Mouse (Mus musculus): ENCODE results near the gene Stxbp5l.
"Not testable (repeated sequence)": the region's sequence is repeated elsewhere in the genome, so short reads cannot be mapped to it uniquely, and the experiment has no call there.

The Stxbp5l gene

DNA sequence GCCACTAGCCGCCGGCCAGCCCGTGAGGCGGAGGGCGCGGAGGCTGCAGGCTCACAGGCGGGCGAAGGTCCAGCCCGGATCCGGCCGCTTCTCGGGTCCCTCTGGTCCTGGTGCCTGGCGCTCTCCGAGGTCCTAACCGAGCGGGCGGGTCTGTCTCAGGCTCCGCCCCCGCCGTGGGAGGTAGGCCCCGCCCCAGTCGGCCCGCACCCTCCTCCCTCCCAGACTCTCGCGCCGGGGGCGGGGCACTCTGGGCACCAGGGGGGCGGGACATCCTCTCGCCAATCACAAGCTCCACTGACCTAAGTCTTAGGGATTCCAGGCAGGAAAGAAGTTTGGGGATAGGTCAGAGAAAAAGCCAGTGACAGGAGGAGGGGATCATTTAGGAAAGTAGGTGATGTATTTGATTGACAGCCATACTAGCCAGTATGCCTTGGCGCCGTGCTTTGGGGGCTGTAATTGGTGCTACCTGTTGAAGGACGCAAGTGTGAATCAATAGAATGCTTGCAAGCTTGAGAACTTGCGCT is at the start of gene Stxbp5l:
Gene Stxbp5l, minus strand, starts transcription at position 142 of the 524 bp plus-strand sequence.
- DNase-seq: peak; percentile 94

DNA sequence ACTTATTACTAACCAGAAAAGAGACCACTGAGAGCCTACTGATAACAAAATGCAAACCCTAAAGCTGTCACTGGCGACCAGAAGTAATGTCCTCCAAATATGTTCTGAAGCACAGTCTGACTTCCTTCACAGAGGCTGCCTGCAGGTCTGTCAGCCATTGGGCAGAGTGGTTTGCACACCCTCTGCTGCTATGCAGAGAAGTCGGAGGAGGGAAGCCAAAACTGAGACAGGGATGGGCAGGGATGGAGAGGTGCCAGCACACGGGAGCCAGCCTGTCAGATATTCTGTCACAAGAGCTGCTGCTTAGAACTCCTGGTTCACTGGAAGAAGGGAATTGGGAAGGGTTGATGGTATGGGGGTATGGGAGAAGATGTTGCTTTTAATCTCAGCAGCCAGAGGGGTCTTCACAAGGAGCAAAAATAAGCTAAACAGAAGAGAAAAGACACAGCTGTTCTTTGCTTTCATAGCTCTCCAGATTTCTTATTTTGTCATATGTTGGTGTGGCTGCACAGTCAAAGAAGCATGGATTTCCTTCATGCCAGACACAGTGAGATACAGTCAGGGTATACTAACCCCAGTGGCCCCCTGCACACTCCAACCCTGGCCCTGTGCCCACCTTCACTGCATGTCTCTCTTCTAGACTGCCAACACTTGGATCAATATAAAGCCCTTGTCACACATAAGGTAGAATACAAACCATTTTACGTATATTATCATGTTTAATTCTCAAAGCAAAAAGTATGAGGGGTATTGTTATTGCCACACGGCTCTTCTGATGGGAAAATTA is 48.8 kb upstream of the Stxbp5l start:
- DNase-seq: no peak

DNA sequence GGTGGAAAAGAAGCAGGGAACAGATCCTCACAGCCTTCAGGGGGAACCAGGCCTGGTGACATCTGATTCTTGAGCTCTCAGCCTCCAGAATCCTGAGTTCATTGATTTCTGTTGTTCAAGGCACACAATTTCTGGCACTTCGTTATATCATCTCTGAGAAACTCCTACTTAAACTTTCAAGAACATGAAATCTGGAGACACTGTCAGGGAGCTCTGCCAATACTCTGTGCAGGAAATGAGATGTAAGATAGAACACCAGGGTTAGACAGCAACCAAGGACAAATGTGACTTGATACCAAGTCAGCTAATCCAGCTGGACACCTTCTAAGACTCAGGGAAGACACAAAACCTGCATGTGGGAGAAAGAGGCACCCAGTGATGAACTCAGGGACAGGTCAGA is 40.7 kb upstream of the Stxbp5l start:
- no peak for DNase-seq

DNA sequence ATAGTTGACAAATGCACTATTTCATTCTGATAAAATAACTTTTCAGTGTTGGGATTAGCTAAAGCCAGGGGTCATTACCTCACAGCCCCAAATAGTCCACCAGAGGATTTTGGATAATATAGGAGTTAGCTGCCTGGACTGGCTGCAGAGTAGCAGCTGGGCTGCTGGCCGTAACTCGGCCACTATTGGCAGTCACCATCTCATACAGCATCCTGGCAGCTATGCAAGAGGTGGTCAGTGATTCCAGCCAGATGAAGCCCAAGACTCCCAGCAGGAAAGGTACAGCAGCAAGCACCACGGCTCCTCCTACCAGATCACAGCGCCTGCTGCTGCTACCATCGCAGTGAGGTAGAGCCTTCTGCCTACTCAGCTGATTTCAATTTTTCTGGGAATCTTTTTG is 38.1 kb upstream of the Stxbp5l start:
- no peak for DNase-seq

DNA sequence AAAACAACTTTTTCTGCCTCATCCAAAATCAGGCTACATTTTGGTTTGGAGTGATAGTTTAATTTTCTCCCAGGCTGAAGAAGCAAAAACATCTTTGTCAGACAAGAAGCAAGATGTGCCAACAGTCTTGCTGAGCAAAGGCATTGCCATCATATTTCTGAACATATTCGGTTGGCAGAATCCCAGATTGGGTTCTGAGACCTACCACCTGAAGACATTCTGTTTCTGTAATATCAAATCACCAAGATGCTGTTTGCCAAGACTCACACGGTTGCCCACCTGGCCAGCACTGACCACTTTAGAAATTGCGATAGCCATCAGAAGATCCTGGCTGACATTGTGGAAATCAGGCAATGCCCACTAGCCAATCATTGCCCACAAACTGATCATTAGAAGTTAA is 37.1 kb upstream of the Stxbp5l start:
- no peak for DNase-seq

DNA sequence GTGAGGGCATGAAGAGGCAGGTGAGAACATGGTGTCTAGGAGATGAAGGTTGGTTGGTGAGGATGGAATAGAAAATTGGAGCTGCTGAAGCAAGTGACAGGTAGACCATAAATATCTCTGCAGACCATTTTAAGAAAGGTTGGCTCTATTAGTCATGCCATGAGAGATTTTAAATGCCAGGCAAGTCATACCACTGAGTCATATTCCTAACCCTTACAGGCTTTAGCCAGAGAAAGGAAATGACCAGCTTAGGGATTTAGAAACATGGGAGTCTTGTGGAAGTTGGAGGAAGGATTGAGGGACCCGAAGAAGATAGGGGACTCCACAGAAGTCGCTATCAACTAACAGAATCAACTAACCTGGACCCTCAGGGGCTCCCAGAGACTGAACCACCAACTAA is 35.8 kb upstream of the Stxbp5l start:
- DNase-seq: no peak

DNA sequence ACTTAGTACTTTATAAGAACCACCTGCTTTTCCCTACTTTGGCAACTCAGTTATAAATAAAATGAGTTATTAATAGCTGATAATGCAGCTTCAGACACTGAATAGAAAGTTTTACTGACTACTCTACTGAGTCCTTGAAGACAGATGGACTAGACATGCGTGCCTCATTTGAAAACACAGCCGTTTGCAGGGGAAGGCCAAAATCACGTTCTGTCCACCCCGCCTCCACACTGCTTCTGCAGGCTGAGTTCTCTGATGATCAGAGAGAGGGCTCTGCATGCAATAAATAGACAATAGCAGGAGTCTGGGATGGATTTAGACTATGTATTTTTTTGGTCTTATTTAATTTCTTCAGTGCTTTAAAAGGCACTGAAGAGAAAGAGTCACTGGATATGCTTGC is 20.8 kb upstream of the Stxbp5l start:
- DNase-seq: no peak

DNA sequence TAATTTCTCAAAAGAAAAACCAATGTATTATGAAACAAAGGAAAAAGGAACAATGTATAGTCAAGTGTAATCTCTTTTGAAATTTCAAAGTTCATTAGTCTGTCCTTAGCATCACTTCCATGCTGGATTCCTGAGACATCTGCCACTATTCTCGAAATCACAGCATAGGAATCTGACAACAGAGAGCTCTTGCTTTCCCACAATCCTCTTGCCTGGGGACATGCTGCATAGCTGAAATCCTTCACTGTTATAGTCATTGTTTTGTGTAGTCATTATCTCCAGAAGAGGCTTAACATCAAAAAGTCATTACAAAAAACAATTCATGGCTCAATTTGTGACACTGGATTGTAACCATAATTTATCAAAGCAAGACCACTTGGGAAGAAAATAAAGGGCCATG is 20.2 kb upstream of the Stxbp5l start:
- DNase-seq: no peak

DNA sequence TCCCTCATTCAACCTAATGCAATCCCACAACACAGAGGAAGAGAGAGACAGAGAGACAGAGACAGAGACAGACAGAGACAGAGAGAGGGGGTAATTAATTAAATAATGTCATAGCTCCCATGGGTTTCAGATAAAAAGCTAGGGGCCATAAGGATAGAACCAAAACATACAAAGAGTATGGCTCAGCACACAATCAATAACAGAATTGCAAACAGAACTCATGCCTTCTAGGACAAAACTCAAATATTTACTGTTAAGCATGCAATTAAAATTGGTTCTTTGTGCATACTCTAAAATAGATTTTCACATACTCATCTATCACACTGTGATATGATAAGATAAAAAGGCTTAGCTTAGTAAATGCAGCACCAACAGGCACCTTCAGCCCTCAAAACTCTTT is 5.2 kb upstream of the Stxbp5l start:
- no peak for DNase-seq

DNA sequence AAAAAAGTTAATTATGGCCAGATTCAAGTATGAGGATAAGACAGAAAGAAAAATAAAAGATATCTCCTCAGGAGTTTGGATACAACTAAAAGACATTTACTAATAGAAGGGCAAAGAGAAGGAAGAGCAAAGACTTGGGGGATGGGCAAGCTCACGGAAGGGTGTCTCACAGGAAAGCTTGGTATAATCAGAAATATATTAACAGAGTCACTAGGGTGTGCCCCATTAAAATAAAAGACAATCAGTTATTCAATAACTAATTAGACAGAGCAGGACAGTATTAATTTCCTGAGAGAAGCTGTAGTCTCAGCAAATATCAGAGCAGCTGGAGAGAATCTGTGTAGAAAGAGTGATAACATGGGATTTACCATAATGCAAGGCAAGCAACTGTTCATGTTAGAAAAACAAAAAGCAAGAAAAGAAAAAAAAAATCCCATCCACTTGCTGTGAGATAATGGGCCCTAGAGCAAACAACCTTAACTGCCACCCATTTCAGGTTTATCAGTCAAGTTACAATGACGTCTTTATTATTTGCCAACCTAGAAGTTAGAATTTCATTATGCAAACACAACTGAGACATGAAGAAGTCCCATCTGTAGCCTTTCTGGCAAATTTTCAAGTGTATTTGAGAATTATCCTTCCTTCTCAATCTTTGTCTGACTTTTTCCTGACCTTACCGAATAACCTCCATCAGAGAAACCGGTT is 4.6 kb upstream of the Stxbp5l start:
- DNase-seq: no peak

DNA sequence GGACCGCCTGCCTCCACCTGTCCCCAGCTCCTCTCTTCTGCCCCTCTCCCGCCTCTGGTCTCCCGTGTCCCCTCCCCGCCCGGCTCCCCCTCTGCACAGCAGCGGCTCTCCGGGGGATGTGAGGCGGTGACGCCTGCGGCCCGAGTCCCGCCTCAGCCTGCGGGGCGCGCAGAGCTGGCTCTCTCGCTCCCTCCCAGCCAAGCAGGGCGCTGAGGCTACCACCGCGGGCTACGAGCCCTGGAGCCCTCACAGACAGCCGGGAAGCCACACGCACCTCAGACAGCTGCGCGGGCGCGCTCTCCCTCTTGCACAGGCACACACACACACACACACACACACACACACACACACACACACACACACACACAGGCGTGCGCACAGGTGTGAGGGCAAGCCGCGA is 393 bp downstream of the Stxbp5l start:
- no peak for DNase-seq

DNA sequence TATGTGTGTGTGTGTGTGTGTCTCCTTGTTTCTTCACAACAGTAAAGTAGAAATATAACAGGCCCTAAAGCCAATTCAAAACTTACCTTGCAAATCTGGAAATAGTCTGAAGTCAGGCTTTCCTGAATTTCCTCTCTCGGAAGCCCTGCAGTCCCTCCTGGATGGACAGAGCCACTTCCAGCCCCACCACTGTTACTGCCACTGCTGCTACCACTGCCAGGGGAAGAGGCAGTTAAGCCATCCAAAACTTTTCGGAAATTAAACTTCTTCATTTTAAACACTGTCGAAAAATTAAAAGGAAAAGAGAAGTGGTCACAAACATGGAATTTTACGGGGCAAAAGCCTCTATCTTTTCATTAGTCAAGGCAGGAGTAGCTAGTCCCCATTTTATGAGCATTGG is 1.3 kb downstream of the Stxbp5l start:
- no peak for DNase-seq

DNA sequence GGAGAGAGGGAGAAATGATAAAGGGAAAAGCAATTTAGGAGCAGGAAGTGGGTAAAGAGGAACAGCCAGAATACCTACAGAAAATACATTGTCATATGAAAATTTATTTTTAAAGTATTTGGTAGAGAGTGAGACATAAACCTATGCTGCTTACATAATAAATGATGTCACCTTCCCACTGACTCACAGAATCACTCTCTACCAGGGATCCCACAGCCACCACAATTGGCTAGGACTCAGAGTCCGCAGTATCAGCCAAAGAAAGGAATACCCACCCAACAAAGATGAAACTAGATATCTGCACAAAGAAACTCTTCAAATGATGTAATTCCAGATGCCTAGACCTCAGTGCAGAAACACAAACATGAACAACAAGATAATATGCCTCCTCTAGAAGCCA is 12.0 kb downstream of the Stxbp5l start:
- no peak for DNase-seq

DNA sequence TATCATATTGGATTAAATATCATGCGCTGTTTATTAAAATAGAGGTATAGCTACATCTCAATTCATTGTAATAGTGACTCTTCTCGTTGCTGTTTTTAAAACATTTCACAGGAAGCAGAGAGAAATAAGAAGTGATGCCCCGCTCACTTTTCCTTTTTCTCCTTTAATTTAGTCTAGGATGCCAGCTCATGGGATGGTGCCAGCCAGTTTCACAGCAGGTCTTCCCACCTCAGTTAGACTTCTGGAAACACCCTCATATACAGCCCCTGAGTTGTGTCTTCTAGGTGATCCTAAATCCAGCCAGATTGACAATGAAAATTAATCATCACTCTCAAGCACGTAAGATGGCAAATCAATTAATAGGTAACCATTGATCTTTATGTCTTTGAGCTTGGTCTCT is 17.3 kb downstream of the Stxbp5l start:
- no peak for DNase-seq

DNA sequence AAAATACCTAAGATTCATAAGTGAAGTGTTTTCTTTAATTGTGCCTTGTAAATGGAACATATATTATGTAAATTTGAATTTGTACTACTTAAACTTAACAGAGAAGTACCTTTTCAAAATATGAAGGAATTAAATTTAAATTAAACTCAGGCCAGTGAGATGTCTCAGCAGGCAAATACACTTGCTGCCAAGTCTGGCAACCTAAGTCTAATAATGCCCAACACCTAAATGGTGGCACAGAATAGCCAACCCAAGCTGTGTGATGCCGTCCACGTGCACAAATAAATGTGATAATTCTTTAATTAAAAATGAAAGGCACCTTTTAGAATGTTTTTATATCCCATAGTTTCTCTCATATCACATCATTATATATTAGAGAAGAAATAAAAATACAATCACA is 20.8 kb downstream of the Stxbp5l start:
- DNase-seq: no peak

DNA sequence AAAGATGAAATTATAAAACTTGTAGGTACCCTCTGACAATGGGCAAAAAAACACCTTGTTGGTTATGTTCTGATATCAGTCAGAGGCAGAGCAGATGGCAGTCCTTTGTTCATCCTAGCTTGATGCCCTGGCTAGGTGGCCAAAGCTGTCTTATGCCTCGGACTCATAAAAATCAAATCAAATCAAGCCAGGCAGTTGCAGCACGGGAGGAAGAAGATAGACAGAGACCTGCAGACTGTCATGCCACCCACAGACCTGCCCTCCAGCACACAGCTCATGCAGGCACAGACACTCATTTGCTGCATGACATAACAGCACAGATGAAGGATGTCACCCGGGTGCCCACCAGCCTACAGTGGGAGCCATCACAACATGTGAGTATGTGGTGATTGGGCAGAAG is 29.1 kb downstream of the Stxbp5l start:
- no peak for DNase-seq

DNA sequence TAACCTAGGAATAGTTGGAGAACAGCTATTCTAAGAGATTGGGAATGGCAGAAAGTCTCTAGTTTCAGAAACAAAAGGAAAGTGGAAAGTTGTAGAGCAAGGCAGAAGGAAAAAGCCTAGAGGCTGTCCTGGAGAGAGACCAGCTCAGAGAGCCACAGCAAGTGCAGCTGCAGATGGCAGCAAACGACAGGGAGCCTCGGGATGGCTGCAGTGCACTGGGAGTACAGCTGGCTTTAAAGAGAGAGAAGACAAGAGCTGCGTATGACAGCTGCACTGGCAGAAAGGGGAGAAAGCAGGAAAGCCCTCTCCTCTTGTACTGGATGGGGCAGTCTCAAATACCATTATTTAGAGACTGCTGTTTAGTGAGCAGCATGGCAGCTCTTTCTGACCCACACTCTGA is 37.7 kb downstream of the Stxbp5l start:
- peak; percentile 45 for DNase-seq

DNA sequence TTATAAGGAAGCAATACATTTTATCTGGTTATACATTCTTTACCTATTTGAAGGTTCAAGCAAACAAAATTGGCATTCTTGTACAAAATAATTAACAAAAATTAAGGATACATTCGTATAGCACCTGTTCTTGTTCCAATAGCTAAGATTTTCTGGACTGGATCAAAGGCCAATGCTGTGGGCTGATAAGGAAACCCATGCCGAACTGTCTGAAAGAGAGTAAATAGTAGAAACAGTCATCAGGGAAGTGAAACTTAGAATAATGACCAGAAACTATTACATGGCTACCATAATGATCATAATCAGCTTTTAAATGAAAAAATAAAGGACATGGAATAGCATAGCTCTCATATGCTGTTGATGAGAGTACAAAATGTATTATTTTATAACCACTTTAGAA is 39.8 kb downstream of the Stxbp5l start:
- no peak for DNase-seq

DNA sequence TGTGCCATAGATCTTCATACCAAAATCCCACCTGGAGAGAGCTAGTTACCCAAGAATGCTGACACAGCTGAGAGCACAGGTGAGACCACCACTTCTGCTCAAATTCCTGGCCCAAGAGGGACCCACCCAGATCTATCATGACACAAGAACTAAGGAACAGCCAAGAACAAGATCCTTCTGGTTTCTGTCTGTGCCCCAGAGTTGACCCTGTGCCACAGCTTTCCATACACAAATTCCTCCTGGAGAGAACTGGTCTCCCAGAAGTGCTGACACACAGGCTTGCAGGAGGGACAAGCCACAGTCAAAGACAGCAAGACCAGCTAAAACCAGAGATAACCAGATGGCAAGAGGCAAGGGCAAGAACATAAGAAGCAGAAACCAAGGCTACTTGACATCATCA is 43.3 kb downstream of the Stxbp5l start:
- not testable (repeated sequence) for DNase-seq

DNA sequence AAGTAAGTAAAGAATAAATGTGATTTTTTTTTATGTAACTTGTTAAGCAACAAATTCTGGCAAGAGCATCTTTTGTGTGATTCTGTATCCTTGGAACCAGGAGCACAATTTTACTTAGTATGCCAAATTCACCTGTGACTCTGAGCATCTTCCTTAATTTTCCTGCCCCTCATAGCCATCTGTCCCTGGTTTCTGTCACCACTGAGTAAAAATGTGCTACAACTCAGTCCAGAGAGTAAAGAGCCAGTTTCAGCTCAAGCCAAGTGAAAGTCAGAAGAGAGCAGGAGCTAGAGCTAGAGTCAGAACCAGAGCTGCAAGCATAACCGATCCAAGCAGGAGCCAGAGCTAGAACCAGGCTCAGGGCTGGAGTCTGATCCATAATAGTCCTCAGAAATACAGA is 46.6 kb downstream of the Stxbp5l start:
- no peak for DNase-seq

DNA sequence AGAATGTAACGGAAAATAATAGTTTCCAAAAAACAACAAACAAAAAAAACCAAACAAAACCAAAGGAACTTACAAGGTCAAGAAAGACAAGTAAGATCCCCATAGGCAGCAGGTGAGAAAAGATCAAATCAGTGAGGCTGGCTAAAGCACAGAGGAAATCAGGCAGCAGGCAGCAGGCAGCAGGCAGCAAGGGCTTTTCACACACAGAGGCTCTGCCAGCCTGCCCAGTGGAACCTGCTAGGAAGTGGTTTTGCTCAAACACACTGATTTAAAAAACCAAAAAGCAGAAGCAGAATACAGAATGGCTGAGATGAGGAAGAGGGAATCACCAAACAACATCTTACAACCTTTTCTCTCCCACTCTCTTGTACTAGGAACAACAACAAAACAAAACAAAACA is 47.2 kb downstream of the Stxbp5l start:
- no peak for DNase-seq

DNA sequence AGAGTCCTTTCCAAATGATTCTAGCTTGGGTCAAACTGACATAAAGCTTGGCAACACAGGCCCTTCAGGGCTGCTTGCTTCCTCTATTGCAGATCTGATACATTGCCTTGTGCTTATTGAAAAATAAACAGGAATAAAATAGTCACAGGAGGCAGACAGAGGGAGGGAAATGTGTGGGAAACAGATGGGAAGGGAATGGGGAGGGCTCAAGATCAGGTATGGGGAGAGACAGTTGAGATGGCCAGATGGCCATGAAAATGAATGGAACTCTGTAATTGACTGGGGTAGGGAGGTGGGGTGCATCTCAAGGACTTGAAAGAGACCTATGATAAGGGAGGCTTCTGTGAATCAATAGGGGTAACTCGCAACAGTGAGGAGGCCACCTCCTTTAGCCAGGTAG is 80.3 kb downstream of the Stxbp5l start:
- DNase-seq: no peak

DNA sequence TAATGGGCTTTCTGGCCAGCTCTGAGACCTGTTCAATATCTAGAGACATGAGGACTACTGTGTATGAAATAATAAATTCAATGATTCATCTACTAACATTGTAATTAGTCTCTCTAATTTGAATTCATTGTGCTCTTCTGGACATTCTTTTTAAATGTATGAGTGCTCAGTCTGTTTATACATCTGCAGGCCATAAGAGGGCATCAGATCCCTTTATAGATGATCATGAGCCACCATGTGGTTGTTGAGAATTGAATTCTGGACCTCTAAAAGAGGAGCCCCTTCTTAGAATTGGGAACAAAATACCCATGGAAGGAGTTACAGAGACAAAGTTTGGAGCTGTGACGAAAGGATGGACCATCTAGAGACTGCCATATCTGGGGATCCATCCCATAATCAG is 92.2 kb downstream of the Stxbp5l start:
- DNase-seq: no peak

DNA sequence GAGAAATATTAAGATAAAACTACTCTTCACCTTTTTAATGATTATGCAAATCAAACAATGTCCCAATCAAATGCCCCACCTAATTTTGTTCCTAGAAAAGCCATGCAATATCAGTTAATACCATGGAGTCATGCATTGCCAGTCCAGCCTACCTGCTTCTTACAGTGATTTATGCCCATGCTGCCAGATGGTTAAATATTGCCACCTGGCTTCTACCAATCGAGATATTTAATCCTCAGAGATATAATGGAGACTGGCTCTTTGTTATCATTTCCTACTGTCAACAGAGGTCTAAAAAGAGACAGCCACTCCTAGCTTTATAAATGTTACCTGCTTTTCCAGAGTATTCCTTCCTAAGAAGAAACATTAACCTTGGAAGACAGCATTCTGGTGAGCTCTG is 104.6 kb downstream of the Stxbp5l start:
- no peak for DNase-seq

DNA sequence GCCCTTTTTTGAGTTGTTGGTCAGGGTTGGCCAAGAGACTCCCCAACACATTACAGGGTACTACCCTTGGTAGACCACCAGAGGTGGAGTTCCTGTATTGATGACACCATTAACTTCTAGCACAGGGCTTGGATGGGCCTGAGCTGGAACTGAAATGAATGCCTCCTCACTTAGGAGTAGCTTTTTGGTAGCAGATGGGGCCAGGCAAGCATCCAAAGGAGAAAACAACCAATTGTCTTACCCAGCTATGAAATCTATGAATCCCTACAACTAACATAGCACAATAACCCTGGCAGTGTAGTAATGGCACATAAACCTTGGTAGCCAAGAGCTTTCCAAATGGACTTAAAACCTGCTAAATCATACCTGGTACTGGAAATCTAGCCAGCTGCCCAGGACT is 111.1 kb downstream of the Stxbp5l start:
- no peak for DNase-seq

All from kidney, postnatal 14 days (tissue).